Mouse (Mus musculus) liver, embryonic 11.5 days (tissue): ENCODE measurements around the gene Phf13. TPM values are rescaled to one million over a fixed set of nuclear protein-coding genes. Genes with fewer than 3 reads are reported as not detected.
A peak's percentile ranks its signal among the peaks of the same experiment; 100 is the strongest.

Experiments
- ATAC-seq: fragments of 200-750 bp; cut with Nextera tagmentation; replicated peaks from 2 replicates; pipeline ENCODE4 v1.8.0; 2017; ENCODE audit warnings: moderate number of reproducible peaks, mild to moderate bottlenecking, moderate TSS enrichment, moderate library complexity; ENCODE audit not compliant: low FRiP score
- DNase-seq: peaks from one replicate; pipeline ENCODE4 v3.0.0-alpha.2; 2017; ENCODE audit warnings: low spot score
- H3K27ac ChIP-seq: fragments of 300-500 bp; sonication (generic); 2 replicates; pipeline ENCODE4 v1.5.1; 2014; ENCODE audit warnings: mild to moderate bottlenecking, low read depth, low read length, control low read depth
- H3K27me3 ChIP-seq: fragments of 300-500 bp; sonication (generic); replicated peaks from 2 replicates; pipeline ENCODE4 v1.6.1; 2014; ENCODE audit warnings: low read length, mixed read lengths; ENCODE audit not compliant: control insufficient read depth, insufficient read depth
- H3K36me3 ChIP-seq: fragments of 300-500 bp; sonication (generic); 2 replicates; pipeline ENCODE4 v1.6.1; 2014; ENCODE audit warnings: mild to moderate bottlenecking, low read length, moderate library complexity, mixed read lengths; ENCODE audit not compliant: control insufficient read depth, insufficient read depth
- H3K4me1 ChIP-seq: fragments of 300-500 bp; sonication (generic); replicated peaks from 2 replicates; pipeline ENCODE4 v1.6.1; 2014; ENCODE audit warnings: low read length, mixed read lengths; ENCODE audit not compliant: control insufficient read depth, insufficient read depth
- H3K4me2 ChIP-seq: fragments of 300-500 bp; sonication (generic); 2 replicates; pipeline ENCODE4 v1.6.1; 2014; ENCODE audit warnings: mild to moderate bottlenecking, control low read depth, moderate library complexity
- H3K4me3 ChIP-seq: fragments of 300-500 bp; sonication (generic); 2 replicates; pipeline ENCODE4 v1.5.1; 2014; ENCODE audit warnings: low read depth, low read length, control low read depth
- H3K9ac ChIP-seq: fragments of 300-500 bp; sonication (generic); 2 replicates; pipeline ENCODE4 v1.6.1; 2014; ENCODE audit warnings: low read depth, low read length, control low read depth
- H3K9me3 ChIP-seq: fragments of 300-500 bp; sonication (generic); 2 replicates; pipeline ENCODE4 v1.6.1; 2016; ENCODE audit warnings: low read length, inconsistent platforms, mixed read lengths; ENCODE audit not compliant: control insufficient read depth
- WGBS: fragments of 180-500 bp; shearing (Covaris S2); extraction: QIAGEN DNeasy Blood & Tissue Kit; methylation state at CpG from one replicate; pipeline ENCODE4 v1.1.7; 2014; 5-methylcytosine and 5-hydroxymethylcytosine counted together
- polyA plus RNA-seq: library from polyadenylated mRNA; unstranded; fragments of >200 nt; fragmentation: Nextera tagmentation; extraction: Ambion mirVana; gene quantifications from 2 replicates; pipeline ENCODE4 v1.2.1, GENCODE M21; 2014

The Phf13 gene
- polyA plus RNA-seq, 1 experiment from 2014 or later, result 15.5 TPM

GRCm38 (mm10) chr4:151992091-151992490 is 4.0 kb downstream of the Phf13 start:
- H3K9ac ChIP-seq, result no peak overlapping the region
- peaks cover 15% of the 10 kb centered on the region for H3K36me3 ChIP-seq
- peaks cover 22% of the 10 kb centered on the region for H3K4me1 ChIP-seq
- 91% methylated on average over 9 of the region's 9 CpGs for WGBS
- H3K27ac ChIP-seq, result no peak overlapping the region
- H3K9me3 ChIP-seq, result no peaks in the 10 kb centered on the region
- ATAC-seq (no peak), DNase-seq (no peak)
- no peak overlapping the region for H3K4me2 ChIP-seq
- no peaks in the 10 kb centered on the region for H3K27me3 ChIP-seq
- no peak overlapping the region for H3K4me3 ChIP-seq

DNA sequence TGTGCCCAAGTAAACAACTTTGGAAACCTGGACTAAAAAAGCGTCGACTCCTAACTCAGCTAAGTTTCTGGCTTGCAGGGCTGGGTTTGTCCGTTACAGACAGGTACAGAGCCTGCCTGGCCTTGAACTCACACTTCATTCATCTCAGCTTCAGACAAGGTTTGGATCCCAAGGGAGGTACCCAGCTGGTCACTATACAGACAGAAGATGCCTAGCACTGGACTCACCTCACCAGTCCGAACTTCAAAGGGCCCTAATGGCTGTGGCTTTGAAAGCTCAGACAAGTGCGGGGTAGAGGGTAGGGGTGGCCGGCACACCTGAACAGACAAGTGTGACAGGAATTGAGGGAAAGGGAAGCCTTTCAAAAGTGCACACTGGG is 7.0 kb downstream of the Phf13 start:
- peak; percentile 18; the same call in 1 of the 2 replicates for ATAC-seq
- peaks cover 20% of the 10 kb centered on the region for H3K4me1 ChIP-seq
- DNase-seq, result no peak
- peaks cover 18% of the 10 kb centered on the region for H3K36me3 ChIP-seq
- H3K4me3 ChIP-seq, result peak overlapping the region; percentile 71
- peak overlapping the region; percentile 86; the same call in 1 of the 2 replicates for H3K9ac ChIP-seq
- WGBS, result 35% methylated on average over 6 of the region's 6 CpGs
- no peaks in the 10 kb centered on the region for H3K9me3 ChIP-seq
- H3K27ac ChIP-seq, result peak overlapping the region; percentile 73; the same call in 1 of the 2 replicates
- H3K27me3 ChIP-seq, result no peaks in the 10 kb centered on the region
- peak overlapping the region; percentile 82 for H3K4me2 ChIP-seq

- Histone ChIP-seq H3K27ac (peak within 1 kb of the TSS; percentile 73), H3K4me2 (peak within 1 kb of the TSS; percentile 82), H3K36me3 (peaks cover 18% of the 10 kb centered on the region), H3K9me3 (no peaks in the 10 kb centered on the region), H3K27me3 (no peaks in the 10 kb centered on the region), H3K4me1 (peaks cover 18% of the 10 kb centered on the region), H3K9ac (peak within 1 kb of the TSS; percentile 86), H3K4me3 (peak within 1 kb of the TSS; percentile 71)
- DNase-seq, result peak; percentile 83
- peak; percentile 76 for ATAC-seq
- 1% methylated on average over 53 of the region's 54 CpGs for WGBS
These were observed 7.5 kb downstream of the Phf13 start, which contains the start of gene Thap3 for GRCm38 (mm10) chr4:151988342-151989109. TSS of gene Thap3 (minus strand) at chr4:151988997.

DNA sequence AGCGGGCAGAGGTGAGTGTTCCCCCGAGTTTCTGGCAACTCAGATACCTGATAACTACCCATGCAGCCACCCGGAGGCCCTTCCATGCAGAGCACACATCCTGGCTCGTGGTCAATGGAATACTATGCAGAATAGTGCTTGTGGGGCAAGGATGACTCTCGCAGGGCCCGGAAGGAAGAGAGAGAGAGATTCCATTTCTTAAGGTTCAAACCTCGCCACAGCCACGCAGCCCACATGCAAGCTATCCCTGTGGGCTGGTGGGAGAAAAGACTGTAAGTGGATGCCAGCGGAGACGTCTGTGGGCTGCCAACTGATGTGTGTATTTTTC is 8.1 kb downstream of the Phf13 start:
- Histone ChIP-seq H3K9me3 (no peaks in the 10 kb centered on the region), H3K4me3 (peak overlapping the region; percentile 71), H3K4me1 (peaks cover 24% of the 10 kb centered on the region), H3K4me2 (peak overlapping the region; percentile 82), H3K36me3 (peaks cover 18% of the 10 kb centered on the region), H3K27me3 (no peaks in the 10 kb centered on the region), H3K27ac (no peak overlapping the region), H3K9ac (peak overlapping the region; percentile 86)
- WGBS, result 25% methylated on average over 10 of the region's 10 CpGs
- DNase-seq (no peak), ATAC-seq (no peak)

DNA sequence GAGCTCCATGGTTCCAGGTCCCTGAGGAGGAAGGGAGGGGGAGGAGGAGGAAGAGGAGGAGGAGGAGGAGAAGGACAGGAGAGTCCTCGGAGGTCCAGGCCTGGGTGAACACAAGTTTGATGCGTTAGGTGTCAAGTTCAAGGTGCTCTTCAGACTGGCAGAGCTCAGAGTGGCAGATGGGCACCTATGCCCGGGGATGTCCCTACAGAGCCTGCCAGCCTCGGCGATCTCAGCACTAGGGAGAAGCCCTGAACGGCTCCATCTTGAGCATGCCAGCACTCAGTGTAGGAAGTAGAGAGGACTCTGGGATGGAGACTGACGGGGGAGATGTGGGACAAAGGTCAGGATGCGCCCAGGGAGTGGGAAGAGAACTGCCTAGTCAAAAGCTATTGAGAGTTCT is 9.4 kb downstream of the Phf13 start:
- 69% methylated on average over 8 of the region's 8 CpGs for WGBS
- DNase-seq (no peak), ATAC-seq (no peak)
- H3K27ac ChIP-seq, result no peak overlapping the region
- H3K4me1 ChIP-seq, result peaks cover 24% of the 10 kb centered on the region
- no peak overlapping the region for H3K4me3 ChIP-seq
- H3K36me3 ChIP-seq, result peaks cover 14% of the 10 kb centered on the region
- H3K27me3 ChIP-seq, result no peaks in the 10 kb centered on the region
- 0 out of 2 replicates have a peak overlapping the region, but pooled peaks have one; percentile 13 for H3K4me2 ChIP-seq
- H3K9ac ChIP-seq, result no peak overlapping the region
- H3K9me3 ChIP-seq, result no peaks in the 10 kb centered on the region

GRCm38 (mm10) chr4:151985886-151986285 is 10.2 kb downstream of the Phf13 start:
- Histone ChIP-seq H3K9me3 (no peaks in the 10 kb centered on the region), H3K4me1 (peaks cover 24% of the 10 kb centered on the region), H3K9ac (no peak overlapping the region), H3K4me3 (no peak overlapping the region), H3K27me3 (no peaks in the 10 kb centered on the region), H3K4me2 (no peak overlapping the region), H3K36me3 (peaks cover 8% of the 10 kb centered on the region), H3K27ac (no peak overlapping the region)
- ATAC-seq (no peak), DNase-seq (no peak)
- WGBS, result 41% methylated on average over 10 of the region's 10 CpGs

- DNase-seq (no peak), ATAC-seq (peak; percentile 11; the same call in 1 of the 2 replicates)
- Histone ChIP-seq H3K4me1 (peaks cover 20% of the 10 kb centered on the region), H3K27me3 (no peaks in the 10 kb centered on the region), H3K9me3 (no peaks in the 10 kb centered on the region), H3K36me3 (peaks cover 15% of the 10 kb centered on the region), H3K4me2 (peak overlapping the region; percentile 29), H3K4me3 (no peak overlapping the region), H3K27ac (no peak overlapping the region), H3K9ac (no peak overlapping the region)
- WGBS, result 40% methylated on average over 9 of the region's 9 CpGs
These were observed 12.5 kb downstream of the Phf13 start for GRCm38 (mm10) chr4:151983560-151983959.

DNA sequence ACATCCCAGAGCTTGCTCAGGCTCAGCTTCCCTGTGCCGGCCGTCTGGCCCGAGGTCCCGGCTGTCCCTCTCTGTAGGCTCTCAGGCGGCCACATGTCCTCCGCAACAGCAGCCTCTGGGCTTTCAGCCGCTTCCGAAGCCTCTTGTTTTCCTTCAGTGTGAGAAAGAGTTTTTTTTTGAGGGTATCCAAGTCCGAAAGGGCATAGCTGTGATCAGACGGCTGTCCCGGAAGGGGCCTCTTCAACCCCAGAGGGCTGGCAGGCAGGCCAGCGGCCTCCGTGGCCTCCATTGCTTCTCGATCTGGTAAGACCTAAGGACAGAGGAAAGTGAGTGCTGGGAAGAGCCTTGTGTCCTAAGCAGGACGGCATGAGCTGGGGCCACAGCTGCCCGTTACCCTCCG is 13.0 kb downstream of the Phf13 start:
- peak overlapping the region; percentile 37; the same call in 1 of the 2 replicates for H3K9ac ChIP-seq
- DNase-seq (no peak), ATAC-seq (no peak)
- no peaks in the 10 kb centered on the region for H3K27me3 ChIP-seq
- H3K4me2 ChIP-seq, result peak overlapping the region; percentile 29
- no peak overlapping the region for H3K27ac ChIP-seq
- no peaks in the 10 kb centered on the region for H3K9me3 ChIP-seq
- peaks cover 18% of the 10 kb centered on the region for H3K36me3 ChIP-seq
- 51% methylated on average over 17 of the region's 17 CpGs for WGBS
- no peak overlapping the region for H3K4me3 ChIP-seq
- H3K4me1 ChIP-seq, result peaks cover 18% of the 10 kb centered on the region

- DNase-seq (peak; percentile 77), ATAC-seq (peak; percentile 66)
- peaks cover 29% of the 10 kb centered on the region for H3K36me3 ChIP-seq
- H3K27ac ChIP-seq, result no peak overlapping the region
- no peak overlapping the region for H3K4me2 ChIP-seq
- no peaks in the 10 kb centered on the region for H3K27me3 ChIP-seq
- no peaks in the 10 kb centered on the region for H3K9me3 ChIP-seq
- H3K9ac ChIP-seq, result no peak overlapping the region
- H3K4me1 ChIP-seq, result peaks cover 8% of the 10 kb centered on the region
- WGBS, result 26% methylated on average over 5 of the region's 5 CpGs
- no peak overlapping the region for H3K4me3 ChIP-seq
These were observed 14.7 kb downstream of the Phf13 start for GRCm38 (mm10) chr4:151981363-151981762.
